Mouse (Mus musculus) spleen, postnatal 14 days (tissue): ENCODE data around the gene Mup1.
"Not testable (repeated sequence)": the region's sequence is repeated elsewhere in the genome, so short reads cannot be mapped to it uniquely, and the experiment has no call there.

Source experiments
- DNase-seq, 2 experiments: peaks; one replicate each; pipeline ENCODE4 v3.0.0; 2021 to 2022; ENCODE audit warnings: low spot score in 2 of 2

The Mup1 gene

DNA sequence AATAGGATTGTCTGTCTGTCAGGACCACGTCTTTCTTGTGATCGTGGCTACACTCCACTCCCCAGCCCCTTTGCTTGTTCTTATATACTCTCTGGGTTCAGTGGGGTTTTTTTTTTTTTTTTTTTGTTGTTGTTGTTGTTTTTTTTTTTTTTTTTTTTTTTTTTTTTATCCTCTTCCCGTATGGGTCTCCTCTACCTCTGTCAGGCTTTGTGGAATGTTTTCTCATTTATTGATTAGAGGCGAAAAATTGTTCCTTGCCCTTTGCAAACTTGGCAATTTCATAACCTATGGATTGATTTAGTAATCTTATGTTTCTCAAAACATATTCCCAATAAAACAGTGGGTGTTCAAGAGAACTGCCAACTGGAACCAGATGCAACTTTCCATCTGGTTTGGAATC, at the start of gene Mup1:
Gene Mup1 (minus strand): TSS at position 101 of the 400 bp plus-strand sequence.
- not testable (repeated sequence) for DNase-seq
